Mouse (Mus musculus): ENCODE results near the gene Kansl3. TPM values are rescaled to one million over a fixed set of nuclear protein-coding genes. Genes with fewer than 3 reads are reported as not detected.

Kansl3 gene
- polyA plus RNA-seq (2012; rRNA removed) = 43.8 and 55.9 TPM in 2 replicates

GRCm38 (mm10) chr1:36368969-36369645 is at the start of gene Kansl3:
TSS of gene Kansl3 (minus strand) at chr1:36369181.

GRCm38 (mm10) chr1:36371934-36372845 is 3.2 kb upstream of the Kansl3 start, which contains the start of gene Fer1l5:
TSS of gene Fer1l5 (plus strand) at chr1:36372291.

GRCm38 (mm10) chr1:36307495-36308280 is 61.3 kb downstream of the Kansl3 start, which contains the start of gene Arid5a:
TSS of gene Arid5a (plus strand) at chr1:36307733.

Other genes starting within 250 kb of the Kansl3 start
- gene Uggt1, start 124.5 kb downstream of the Kansl3 start, polyA plus RNA-seq (2012; rRNA removed) = 14.6 and 14.7 TPM in 2 replicates
- 107 and 108 TPM in 2 replicates for gene Neurl3, start 94.5 kb downstream of the Kansl3 start, polyA plus RNA-seq (2012; rRNA removed)
- gene Arid5a, start 61.4 kb downstream of the Kansl3 start, polyA plus RNA-seq (2012; rRNA removed) = 7.8 and 7.9 TPM in 2 replicates
- not detected in 2 replicates for gene Fer1l5, start 3.1 kb upstream of the Kansl3 start, polyA plus RNA-seq (2012; rRNA removed)
- 8.3 and 9.2 TPM in 2 replicates for gene Lman2l, start 76.1 kb upstream of the Kansl3 start, polyA plus RNA-seq (2012; rRNA removed)
- 209 and 224 TPM in 2 replicates for gene Cnnm4, start 102.4 kb upstream of the Kansl3 start, polyA plus RNA-seq (2012; rRNA removed)
- gene Cnnm3, start 142.7 kb upstream of the Kansl3 start, polyA plus RNA-seq (2012; rRNA removed) = 30.6 and 31.2 TPM in 2 replicates
- gene Ankrd23, start 167.7 kb upstream of the Kansl3 start, polyA plus RNA-seq (2012; rRNA removed) = 14.0 and 16.0 TPM in 2 replicates
- not detected in 2 replicates for gene Gm42417, start 170.2 kb upstream of the Kansl3 start, polyA plus RNA-seq (2012; rRNA removed)
- gene Ankrd39, start 178.3 kb upstream of the Kansl3 start, polyA plus RNA-seq (2012; rRNA removed) = 23.2 and 24.1 TPM in 2 replicates
- gene Sema4c, start 189.2 kb upstream of the Kansl3 start, polyA plus RNA-seq (2012; rRNA removed) = 11.5 and 11.7 TPM in 2 replicates

All from colon, adult 2 months (tissue).